Mouse (Mus musculus) heart, embryonic 11.5 days (tissue): ENCODE results near the gene Inmt. TPM values are rescaled to one million over a fixed set of nuclear protein-coding genes. Genes with fewer than 3 reads are reported as not detected.

ENCODE experiments used
- ATAC-seq: fragments of 200-750 bp; cut with Nextera tagmentation; replicated peaks from 2 replicates; pipeline ENCODE4 v1.8.0; 2017; ENCODE audit warnings: moderate library complexity; ENCODE audit not compliant: insufficient number of reproducible peaks, low FRiP score, low TSS enrichment
- H3K27ac ChIP-seq: fragments of 300-500 bp; sonication (generic); 2 replicates; pipeline ENCODE4 v1.5.1; 2014; ENCODE audit warnings: mild to moderate bottlenecking, low read depth, low read length
- H3K27me3 ChIP-seq: fragments of 300-500 bp; sonication (generic); 2 replicates; pipeline ENCODE4 v1.6.1; 2014; ENCODE audit warnings: mild to moderate bottlenecking, low read length, mixed read lengths; ENCODE audit not compliant: control insufficient read depth, insufficient read depth
- H3K36me3 ChIP-seq: fragments of 300-500 bp; sonication (generic); 2 replicates; pipeline ENCODE4 v1.6.1; 2014; ENCODE audit warnings: mild to moderate bottlenecking, low read length, moderate library complexity, mixed read lengths; ENCODE audit not compliant: control insufficient read depth, insufficient read depth
- H3K4me1 ChIP-seq: fragments of 300-500 bp; sonication (generic); 2 replicates; pipeline ENCODE4 v1.6.1; 2014; ENCODE audit warnings: low read length; ENCODE audit not compliant: control insufficient read depth, insufficient read depth
- H3K4me2 ChIP-seq: fragments of 300-500 bp; sonication (generic); 2 replicates; pipeline ENCODE4 v1.6.1; 2014; ENCODE audit warnings: mild to moderate bottlenecking, moderate library complexity
- H3K4me3 ChIP-seq: fragments of 300-500 bp; sonication (generic); 2 replicates; pipeline ENCODE4 v1.5.1; 2014; ENCODE audit warnings: low read depth, low read length
- H3K9ac ChIP-seq: fragments of 300-500 bp; sonication (generic); 2 replicates; pipeline ENCODE4 v1.6.1; 2014; ENCODE audit warnings: mild to moderate bottlenecking, low read depth, low read length, moderate library complexity
- H3K9me3 ChIP-seq: fragments of 300-500 bp; sonication (generic); replicated peaks from 2 replicates; pipeline ENCODE4 v1.6.1; 2016; ENCODE audit warnings: low read length; ENCODE audit not compliant: control insufficient read depth
- WGBS: fragments of 180-500 bp; shearing (Covaris S2); extraction: QIAGEN DNeasy Blood & Tissue Kit; methylation state at CpG from one replicate; pipeline ENCODE4 v1.1.7; 2014; ENCODE audit not compliant: insufficient replicate concordance; 5-methylcytosine and 5-hydroxymethylcytosine counted together
- polyA plus RNA-seq: library from polyadenylated mRNA; unstranded; fragments of >200 nt; fragmentation: Nextera tagmentation; extraction: Ambion mirVana; gene quantifications from 2 replicates; pipeline ENCODE4 v1.2.1, GENCODE M21; 2014

Inmt gene
- polyA plus RNA-seq, 1 experiment from 2014 or later: not detected

- no peak overlapping the region for H3K9ac ChIP-seq
- H3K4me2 ChIP-seq: no peak overlapping the region
- WGBS: 25% methylated on average over 2 of the region's 2 CpGs
- no peak overlapping the region for H3K27ac ChIP-seq
- no peaks in the 10 kb centered on the region for H3K27me3 ChIP-seq
- H3K4me1 ChIP-seq: no peaks in the 10 kb centered on the region
- H3K4me3 ChIP-seq: no peak overlapping the region
- no peak for ATAC-seq
- no peaks in the 10 kb centered on the region for H3K36me3 ChIP-seq
- no peaks in the 10 kb centered on the region for H3K9me3 ChIP-seq
Measured at GRCm38 (mm10) chr6:55175456-55175855, 613 bp upstream of the Inmt start.

GRCm38 (mm10) chr6:55173941-55174349, 898 bp downstream of the Inmt start:
- Histone ChIP-seq H3K4me1 (no peaks in the 10 kb centered on the region), H3K36me3 (no peaks in the 10 kb centered on the region), H3K4me3 (no peak overlapping the region), H3K9ac (no peak overlapping the region), H3K27me3 (no peaks in the 10 kb centered on the region), H3K27ac (no peak overlapping the region), H3K9me3 (no peaks in the 10 kb centered on the region), H3K4me2 (no peak overlapping the region)
- 56% methylated on average over 3 of the region's 3 CpGs for WGBS
- no peak for ATAC-seq

- Histone ChIP-seq H3K9ac (no peak overlapping the region), H3K27me3 (no peaks in the 10 kb centered on the region), H3K9me3 (no peaks in the 10 kb centered on the region), H3K27ac (no peak overlapping the region), H3K4me1 (no peaks in the 10 kb centered on the region), H3K4me2 (no peak overlapping the region), H3K4me3 (no peak overlapping the region), H3K36me3 (no peaks in the 10 kb centered on the region)
- 57% methylated on average over 10 of the region's 10 CpGs for WGBS
- ATAC-seq: no peak
Measured at GRCm38 (mm10) chr6:55173171-55173570, 1.7 kb downstream of the Inmt start.

- no peaks in the 10 kb centered on the region for H3K4me1 ChIP-seq
- 0 out of 2 replicates have a peak, but pooled peaks cover 3% of the 10 kb centered on the region for H3K27me3 ChIP-seq
- no peak overlapping the region for H3K4me2 ChIP-seq
- no peak overlapping the region for H3K9ac ChIP-seq
- H3K36me3 ChIP-seq: no peaks in the 10 kb centered on the region
- no peak overlapping the region for H3K4me3 ChIP-seq
- H3K9me3 ChIP-seq: no peaks in the 10 kb centered on the region
- 56% methylated on average over 4 of the region's 4 CpGs for WGBS
- ATAC-seq: no peak
- H3K27ac ChIP-seq: no peak overlapping the region
Measured at GRCm38 (mm10) chr6:55171638-55172037, 3.2 kb downstream of the Inmt start.

- Histone ChIP-seq H3K4me3 (no peak overlapping the region), H3K27ac (no peak overlapping the region), H3K9me3 (no peaks in the 10 kb centered on the region), H3K36me3 (no peaks in the 10 kb centered on the region), H3K9ac (no peak overlapping the region), H3K4me1 (no peaks in the 10 kb centered on the region), H3K27me3 (0 out of 2 replicates have a peak, but pooled peaks cover 3% of the 10 kb centered on the region), H3K4me2 (no peak overlapping the region)
- WGBS: 62% methylated on average over 5 of the region's 5 CpGs
- no peak for ATAC-seq
Measured at GRCm38 (mm10) chr6:55169818-55170217, 5.0 kb downstream of the Inmt start.

- H3K9ac ChIP-seq: no peak overlapping the region
- 41% methylated on average over 7 of the region's 7 CpGs for WGBS
- no peak overlapping the region for H3K4me3 ChIP-seq
- no peak overlapping the region for H3K27ac ChIP-seq
- ATAC-seq: no peak
- no peaks in the 10 kb centered on the region for H3K4me1 ChIP-seq
- 0 out of 2 replicates have a peak, but pooled peaks cover 3% of the 10 kb centered on the region for H3K27me3 ChIP-seq
- no peak overlapping the region for H3K4me2 ChIP-seq
- no peaks in the 10 kb centered on the region for H3K9me3 ChIP-seq
- no peaks in the 10 kb centered on the region for H3K36me3 ChIP-seq
Measured at GRCm38 (mm10) chr6:55166777-55167463, 7.9 kb downstream of the Inmt start.

GRCm38 (mm10) chr6:55163046-55163584, 11.7 kb downstream of the Inmt start:
- Histone ChIP-seq H3K27me3 (0 out of 2 replicates have a peak, but pooled peaks cover 3% of the 10 kb centered on the region), H3K36me3 (no peaks in the 10 kb centered on the region), H3K4me3 (no peak overlapping the region), H3K4me2 (no peak overlapping the region), H3K9ac (no peak overlapping the region), H3K9me3 (no peaks in the 10 kb centered on the region), H3K4me1 (no peaks in the 10 kb centered on the region), H3K27ac (no peak overlapping the region)
- ATAC-seq: no peak
- WGBS: 80% methylated on average over 8 of the region's 8 CpGs

GRCm38 (mm10) chr6:55161311-55161761, 13.5 kb downstream of the Inmt start:
- H3K9me3 ChIP-seq: no peaks in the 10 kb centered on the region
- ATAC-seq: no peak
- H3K4me1 ChIP-seq: no peaks in the 10 kb centered on the region
- WGBS: 75% methylated on average over 5 of the region's 5 CpGs
- H3K4me3 ChIP-seq: no peak overlapping the region
- H3K4me2 ChIP-seq: no peak overlapping the region
- no peaks in the 10 kb centered on the region for H3K27me3 ChIP-seq
- no peak overlapping the region for H3K9ac ChIP-seq
- no peaks in the 10 kb centered on the region for H3K36me3 ChIP-seq
- H3K27ac ChIP-seq: no peak overlapping the region

GRCm38 (mm10) chr6:55159256-55159655, 15.6 kb downstream of the Inmt start:
- Histone ChIP-seq H3K36me3 (no peaks in the 10 kb centered on the region), H3K4me2 (no peak overlapping the region), H3K27me3 (no peaks in the 10 kb centered on the region), H3K27ac (no peak overlapping the region), H3K4me3 (no peak overlapping the region), H3K9ac (no peak overlapping the region), H3K9me3 (no peaks in the 10 kb centered on the region), H3K4me1 (no peaks in the 10 kb centered on the region)
- 75% methylated on average over 1 of the region's 1 CpGs for WGBS
- no peak for ATAC-seq
